Mouse (Mus musculus) lung, postnatal 14 days (tissue): ENCODE results near the gene Hdac11.
"Not testable (repeated sequence)": the region's sequence is repeated elsewhere in the genome, so short reads cannot be mapped to it uniquely, and the experiment has no call there.

ENCODE experiments used
- DNase-seq: peaks from one replicate; pipeline ENCODE4 v3.0.0; 2021

Gene Hdac11

GRCm38 (mm10) chr6:91205791-91206190, 49.3 kb downstream of the Hdac11 start:
- no peak for DNase-seq

- no peak for DNase-seq
These were observed 51.0 kb downstream of the Hdac11 start for GRCm38 (mm10) chr6:91207491-91207890.

- DNase-seq, result no peak
These were observed 53.3 kb downstream of the Hdac11 start for GRCm38 (mm10) chr6:91209780-91210179.

DNA sequence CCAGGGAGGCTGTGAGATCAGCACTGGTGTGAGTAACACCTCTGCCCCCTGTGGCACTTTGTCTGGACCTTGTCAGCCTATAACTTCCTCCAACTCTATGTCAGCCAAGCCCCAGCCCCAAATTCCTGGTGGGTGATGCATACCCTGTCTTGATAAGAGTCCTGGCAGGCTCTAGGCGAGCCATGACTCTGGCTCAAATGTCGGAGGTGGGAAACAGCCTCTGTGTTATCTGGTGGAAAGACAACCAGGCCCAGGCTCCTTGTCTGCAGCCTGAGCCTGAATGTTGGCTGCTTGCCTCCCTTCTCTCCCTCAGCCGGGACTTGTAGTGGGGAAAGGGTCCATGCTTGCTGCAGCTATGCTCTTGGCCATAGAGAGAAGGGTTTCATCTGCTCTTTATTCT, 54.4 kb downstream of the Hdac11 start:
- DNase-seq, result no peak

- not testable (repeated sequence) for DNase-seq
These were observed 55.7 kb downstream of the Hdac11 start, which contains the start of gene Fbln2 for GRCm38 (mm10) chr6:91212155-91212554. Gene Fbln2, plus strand, starts transcription at chr6:91212455.

DNA sequence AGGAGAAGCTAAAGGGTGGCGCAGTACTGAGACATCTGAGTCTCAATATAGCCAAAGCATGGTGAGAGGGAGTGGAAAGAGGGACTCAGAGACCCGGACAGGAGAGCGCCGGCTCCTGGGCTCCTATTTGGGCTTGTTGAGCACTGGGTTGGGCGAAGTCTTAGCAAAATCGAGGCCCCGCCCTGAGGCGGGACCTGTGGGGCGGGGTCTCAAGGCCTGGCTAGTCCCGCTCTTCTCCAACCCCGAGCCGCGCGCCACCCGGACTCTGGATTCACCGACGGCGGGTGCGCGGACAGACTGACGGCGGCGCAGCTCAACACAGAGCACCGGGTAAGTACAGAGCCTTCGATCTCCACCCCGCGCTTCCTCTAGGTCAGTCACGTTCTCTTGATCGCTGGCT, 56.1 kb downstream of the Hdac11 start:
- peak; percentile 64 for DNase-seq

DNA sequence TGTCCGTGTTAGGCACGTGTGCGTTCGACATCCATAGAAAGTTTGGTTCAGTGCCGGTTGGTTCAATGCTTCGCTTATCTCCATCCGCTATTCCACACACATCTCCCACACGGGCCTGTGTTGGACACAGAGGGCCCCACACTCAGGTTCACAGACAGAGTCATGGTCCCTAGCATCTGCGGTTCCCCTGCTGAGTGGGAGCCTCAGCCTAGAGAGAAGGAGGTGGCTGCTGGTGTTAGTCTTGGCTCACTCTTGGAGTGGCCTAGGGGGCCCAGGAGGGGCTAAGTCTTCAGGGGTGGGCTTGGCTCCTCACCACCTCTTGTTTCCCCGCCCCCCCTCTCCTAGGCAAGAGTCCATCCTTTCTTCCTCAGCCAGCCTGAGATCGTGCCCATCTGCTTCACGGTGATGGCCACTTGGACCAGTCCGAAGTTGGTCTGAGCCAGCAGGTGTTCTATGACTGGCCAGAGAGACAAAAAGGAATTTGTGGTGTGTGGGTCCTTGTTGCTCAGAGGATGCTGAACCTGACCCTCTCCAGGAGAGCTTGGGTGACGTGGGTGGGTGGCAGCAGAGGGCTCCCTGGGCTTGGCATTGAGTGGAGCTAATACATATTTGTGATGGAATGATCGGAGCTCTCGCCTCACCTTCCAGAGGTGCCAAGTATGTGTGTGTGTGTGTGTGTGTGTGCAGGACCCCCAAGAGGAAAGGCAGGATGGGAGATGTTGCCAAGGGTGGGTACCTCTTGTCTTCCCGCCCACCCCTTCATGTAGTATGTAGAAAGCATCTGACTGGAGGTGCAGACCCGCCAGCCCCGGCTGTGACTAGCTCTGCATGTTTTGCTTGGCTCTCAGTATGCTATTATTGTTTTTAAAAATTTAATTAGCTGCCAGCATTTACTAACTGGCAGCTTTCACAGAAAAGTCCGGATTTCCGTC, 57.1 kb downstream of the Hdac11 start:
- no peak for DNase-seq

- DNase-seq, result no peak
These were observed 59.0 kb downstream of the Hdac11 start for GRCm38 (mm10) chr6:91215454-91215853.

- peak; percentile 25 for DNase-seq
These were observed 62.0 kb downstream of the Hdac11 start for GRCm38 (mm10) chr6:91218445-91218844.

DNA sequence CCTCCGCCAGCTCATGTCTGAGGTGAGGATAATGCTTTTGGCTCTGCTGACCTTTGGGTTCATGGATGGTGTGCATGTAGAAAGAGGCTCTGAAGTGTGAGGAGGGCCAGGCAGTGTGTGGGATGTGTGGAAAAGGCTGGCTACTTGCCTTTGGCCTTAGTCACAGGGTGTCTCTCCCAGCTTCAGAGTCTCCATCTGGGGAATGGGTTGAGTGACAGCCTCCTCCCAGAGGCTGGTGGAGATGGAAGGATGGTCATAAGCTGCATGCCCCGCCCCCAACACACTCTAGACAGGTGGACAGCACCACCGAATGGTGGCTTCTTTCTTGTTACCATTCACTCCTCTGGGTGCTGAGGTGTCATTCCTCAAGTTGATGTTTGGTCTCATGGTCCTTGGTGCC, 62.4 kb downstream of the Hdac11 start:
- DNase-seq, result no peak

- DNase-seq, result no peak
These were observed 63.6 kb downstream of the Hdac11 start for GRCm38 (mm10) chr6:91220062-91220461.

DNA sequence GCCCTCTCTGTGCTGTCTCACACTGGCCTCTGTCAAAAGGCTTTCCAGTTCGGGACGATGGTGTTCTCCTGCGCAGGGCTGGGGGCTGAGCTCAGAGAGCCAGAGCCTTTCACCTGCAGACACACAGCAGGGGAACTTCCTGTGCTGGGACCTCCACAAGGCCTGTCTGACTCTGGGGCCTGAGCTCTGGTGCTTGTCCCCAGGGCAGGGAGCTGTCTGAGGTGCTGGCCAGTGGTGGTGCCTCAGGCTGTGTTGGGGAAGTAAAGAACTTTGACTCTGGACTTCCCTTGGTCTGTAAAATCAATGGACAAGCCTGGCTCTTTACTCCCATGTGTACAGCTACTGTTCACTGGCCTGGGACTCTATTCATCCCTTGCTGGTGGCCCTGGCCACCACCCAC, 64.6 kb downstream of the Hdac11 start:
- DNase-seq, result no peak

GRCm38 (mm10) chr6:91222694-91223346, 66.4 kb downstream of the Hdac11 start:
- no peak for DNase-seq
